Mouse (Mus musculus) myocyte (in vitro differentiated cells): ENCODE measurements around the gene Gm5678. TPM values are rescaled to one million over a fixed set of nuclear protein-coding genes. Genes with fewer than 3 reads are reported as not detected.

ENCODE experiments used
- H3K27me3 ChIP-seq: one replicate; pipeline ENCODE4 v1.6.1; 2011; ENCODE audit not compliant: control insufficient read depth, insufficient read depth, insufficient read length
- H3K36me3 ChIP-seq: one replicate; pipeline ENCODE4 v1.6.1; 2011; ENCODE audit not compliant: control insufficient read depth, insufficient read depth
- H3K4me2 ChIP-seq: one replicate; pipeline ENCODE4 v1.6.1; 2011; ENCODE audit warnings: low read depth, control low read depth
- H3K4me3 ChIP-seq: one replicate; pipeline ENCODE4 v1.5.1; 2011; ENCODE audit warnings: mild to moderate bottlenecking, control low read depth, moderate library complexity
- H3K79me2 ChIP-seq: one replicate; pipeline ENCODE4 v1.6.1; 2011; ENCODE audit not compliant: control insufficient read depth, insufficient read depth
- H3ac ChIP-seq: one replicate; pipeline ENCODE4 v1.6.1; 2011; ENCODE audit not compliant: control insufficient read depth, insufficient read length
- CEBPB ChIP-seq: IDR thresholded peaks from 2 replicates; pipeline ENCODE4 v1.6.1; 2011; ENCODE audit warnings: mild to moderate bottlenecking, moderate library complexity; ENCODE audit not compliant: poor library complexity, insufficient read depth, severe bottlenecking
- E2F4 ChIP-seq: IDR thresholded peaks from one replicate; pipeline ENCODE4 v1.6.1; 2011; ENCODE audit warnings: mild to moderate bottlenecking, control low read depth, moderate library complexity; ENCODE audit not compliant: insufficient read depth
- MAX ChIP-seq: IDR thresholded peaks from one replicate; pipeline ENCODE4 v1.6.1; 2011; ENCODE audit warnings: low read depth, mild to moderate bottlenecking, control low read depth
- MYOD1 ChIP-seq, 3 experiments: IDR thresholded peaks; one replicate each; pipeline ENCODE4 v1.6.1; 2011; ENCODE audit warnings: control low read depth in 2 of 3, low read depth in 2 of 3, mild to moderate bottlenecking in 2 of 3, moderate library complexity in 1 of 3; ENCODE audit not compliant: insufficient read length in 2 of 3, control insufficient read depth in 1 of 3
- MYOG ChIP-seq, 3 experiments: IDR thresholded peaks; one replicate each; pipeline ENCODE4 v1.6.1; 2011; ENCODE audit warnings: control low read depth in 2 of 3, low read depth in 2 of 3, mild to moderate bottlenecking in 2 of 3; ENCODE audit not compliant: insufficient read length in 2 of 3, control insufficient read depth in 1 of 3, insufficient read depth in 1 of 3
- POLR2A ChIP-seq: IDR thresholded peaks from one replicate; pipeline ENCODE4 v1.6.1; 2011; ENCODE audit warnings: low read depth, mild to moderate bottlenecking, control low read depth, moderate library complexity; ENCODE audit not compliant: insufficient read length
- POLR2AphosphoS2 ChIP-seq: IDR thresholded peaks from one replicate; pipeline ENCODE4 v1.6.1; 2011; ENCODE audit warnings: low read depth, control low read depth; ENCODE audit not compliant: insufficient read length
- REST ChIP-seq: IDR thresholded peaks from one replicate; pipeline ENCODE4 v1.6.1; 2011; ENCODE audit warnings: mild to moderate bottlenecking, control low read depth, moderate library complexity; ENCODE audit not compliant: insufficient read depth, insufficient read length
- SRF ChIP-seq: IDR thresholded peaks from one replicate; pipeline ENCODE4 v1.6.1; 2011; ENCODE audit warnings: low read depth; ENCODE audit not compliant: control insufficient read depth, insufficient read length
- TCF12 ChIP-seq: IDR thresholded peaks from one replicate; pipeline ENCODE4 v1.6.1; 2011; ENCODE audit warnings: mild to moderate bottlenecking, control low read depth; ENCODE audit not compliant: poor library complexity, insufficient read depth, severe bottlenecking
- TCF3 ChIP-seq: IDR thresholded peaks from one replicate; pipeline ENCODE4 v1.6.1; 2011; ENCODE audit warnings: low read depth, control low read depth; ENCODE audit not compliant: insufficient read length
- USF1 ChIP-seq: IDR thresholded peaks from one replicate; pipeline ENCODE4 v1.6.1; 2011; ENCODE audit warnings: low read depth, mild to moderate bottlenecking, control low read depth, moderate library complexity
- polyA plus RNA-seq: library from polyadenylated mRNA; unstranded; fragments of >200 nt; fragmentation: generic; extraction: Trizol; gene quantifications from one replicate; pipeline ENCODE4 v1.2.1, GENCODE M21; 2012; ENCODE audit warnings: missing spikeins

Gene Gm5678
- polyA plus RNA-seq, 1 experiment = not detected

DNA sequence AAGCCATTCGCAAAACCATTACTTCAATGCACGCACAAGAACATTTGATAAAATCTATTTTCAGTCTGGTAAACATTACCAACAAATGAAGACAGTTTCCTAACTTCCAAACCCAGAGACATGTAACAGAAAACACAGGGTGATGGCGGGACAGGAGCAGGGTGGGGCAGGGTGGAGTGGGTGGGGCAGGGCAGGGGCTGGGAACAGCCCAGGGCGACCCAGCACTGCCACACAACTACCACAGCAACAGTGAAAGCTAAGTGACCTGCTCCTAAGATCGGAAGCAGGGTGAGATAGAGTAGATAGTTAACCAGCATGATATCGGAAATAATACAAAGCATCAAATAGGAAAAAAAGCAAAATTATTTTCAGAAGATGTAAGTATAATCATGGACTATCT, 28.4 kb upstream of the Gm5678 start:
- H3K4me3 ChIP-seq = no peak overlapping the region
- H3ac ChIP-seq = no peak overlapping the region
- no peaks in the 10 kb centered on the region for H3K79me2 ChIP-seq
- no peak overlapping the region for H3K4me2 ChIP-seq
- TF ChIP-seq CEBPB (no peak), MYOG (IDR thresholded peaks at IDR 0.05; ENCODE audit: control insufficient read depth in 1 of 3, insufficient read depth in 1 of 3, insufficient read length in 2 of 3, low read depth in 2 of 3) (no peak), USF1 (no peak), TCF12 (no peak), REST (no peak), MAX (no peak), SRF (no peak), E2F4 (no peak), TCF3 (no peak), MYOD1 (IDR thresholded peaks at IDR 0.05; ENCODE audit: control insufficient read depth in 1 of 3, insufficient read length in 2 of 3, low read depth in 2 of 3) (no peak), POLR2A (no peak), POLR2AphosphoS2 (no peak)
- no peaks in the 10 kb centered on the region for H3K27me3 ChIP-seq
- H3K36me3 ChIP-seq = no peaks in the 10 kb centered on the region

DNA sequence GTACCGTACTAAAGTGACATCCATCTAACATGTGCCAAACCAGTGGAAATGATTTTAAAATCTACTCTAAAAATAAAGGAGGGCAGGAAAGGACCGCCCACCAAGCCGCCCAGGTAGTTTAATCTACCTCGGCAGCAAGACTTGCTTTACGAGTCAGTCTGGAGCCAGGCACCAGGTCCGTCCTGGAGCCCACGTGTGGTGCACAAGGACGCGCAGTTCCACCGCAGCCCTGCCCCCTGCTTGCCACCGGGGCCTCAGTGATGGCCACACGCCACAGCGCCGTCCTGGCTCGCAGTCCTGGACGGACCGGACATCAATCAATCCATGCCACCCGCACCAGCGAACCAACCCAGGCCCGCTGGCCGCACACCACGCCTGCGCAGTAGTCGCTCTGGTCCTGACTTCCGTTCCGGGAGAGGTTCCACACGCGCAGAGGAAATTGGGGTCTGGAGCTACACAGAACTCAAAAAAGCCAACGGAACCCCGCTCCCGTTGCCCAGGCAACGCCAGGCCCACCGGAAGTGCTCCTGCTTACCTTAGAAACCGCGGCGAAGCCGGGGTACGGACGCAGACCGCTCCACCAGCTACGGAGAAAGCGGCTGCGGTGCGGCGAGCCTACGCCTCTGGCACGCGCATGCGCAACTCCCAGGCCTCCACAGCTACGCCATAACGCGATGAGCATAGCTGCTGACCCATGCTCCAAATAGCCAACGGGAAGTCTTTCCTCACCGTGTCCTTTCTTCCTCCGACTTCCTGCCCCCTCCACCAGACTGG, 24.3 kb upstream of the Gm5678 start, which contains the start of gene Setd4:
Gene Setd4, minus strand, starts transcription at position 625 of the 774 bp plus-strand sequence.
- Histone ChIP-seq H3ac (peak within 1 kb of the TSS; percentile 72), H3K4me3 (peak within 1 kb of the TSS; percentile 51), H3K4me2 (peak within 1 kb of the TSS; percentile 82), H3K27me3 (no peaks in the 10 kb centered on the region), H3K79me2 (no peaks in the 10 kb centered on the region), H3K36me3 (no peaks in the 10 kb centered on the region)
- no peak for TF ChIP-seq CEBPB
- TF ChIP-seq MYOD1 (IDR thresholded peaks at IDR 0.05; ENCODE audit: control insufficient read depth in 1 of 3, insufficient read length in 2 of 3, low read depth in 2 of 3) = peak in 1 of 3 experiments; percentile 43
- peak; percentile 74 for TF ChIP-seq POLR2A
- no peak for TF ChIP-seq REST
- TF ChIP-seq POLR2AphosphoS2 = peak; percentile 69
- TF ChIP-seq TCF3 = no peak

DNA sequence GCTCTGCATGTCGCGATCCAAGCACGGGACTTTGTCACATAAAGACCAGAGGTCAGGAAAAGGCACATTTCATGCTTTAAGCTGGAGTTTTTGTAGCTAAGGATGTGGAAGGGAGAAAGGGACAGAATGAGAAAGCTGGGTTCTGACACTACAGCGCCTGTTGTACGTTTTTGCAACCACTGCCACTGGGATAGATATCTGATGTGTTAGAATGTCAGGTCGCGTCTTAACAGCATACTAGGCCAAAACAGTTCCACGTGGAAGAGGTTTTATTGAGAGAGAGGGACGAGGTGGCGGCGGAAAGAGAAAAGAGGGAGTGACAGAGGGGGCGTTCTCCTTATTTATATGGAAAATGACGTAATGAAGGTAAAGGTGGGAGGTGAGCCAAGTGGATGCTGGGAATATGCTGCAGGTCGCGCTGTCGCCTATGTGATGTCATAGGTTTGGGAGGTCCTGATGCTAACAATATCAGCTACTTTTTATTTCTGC, 23.4 kb upstream of the Gm5678 start:
- H3K27me3 ChIP-seq = no peaks in the 10 kb centered on the region
- peak overlapping the region; percentile 51 for H3K4me3 ChIP-seq
- no peak for TF ChIP-seq E2F4
- no peak for TF ChIP-seq MYOD1 (IDR thresholded peaks at IDR 0.05; ENCODE audit: control insufficient read depth in 1 of 3, insufficient read length in 2 of 3, low read depth in 2 of 3)
- TF ChIP-seq USF1 = no peak
- TF ChIP-seq POLR2AphosphoS2 = no peak
- TF ChIP-seq TCF3 = no peak
- peak overlapping the region; percentile 82 for H3K4me2 ChIP-seq
- H3ac ChIP-seq = peak overlapping the region; percentile 72
- H3K36me3 ChIP-seq = no peaks in the 10 kb centered on the region
- H3K79me2 ChIP-seq = no peaks in the 10 kb centered on the region

DNA sequence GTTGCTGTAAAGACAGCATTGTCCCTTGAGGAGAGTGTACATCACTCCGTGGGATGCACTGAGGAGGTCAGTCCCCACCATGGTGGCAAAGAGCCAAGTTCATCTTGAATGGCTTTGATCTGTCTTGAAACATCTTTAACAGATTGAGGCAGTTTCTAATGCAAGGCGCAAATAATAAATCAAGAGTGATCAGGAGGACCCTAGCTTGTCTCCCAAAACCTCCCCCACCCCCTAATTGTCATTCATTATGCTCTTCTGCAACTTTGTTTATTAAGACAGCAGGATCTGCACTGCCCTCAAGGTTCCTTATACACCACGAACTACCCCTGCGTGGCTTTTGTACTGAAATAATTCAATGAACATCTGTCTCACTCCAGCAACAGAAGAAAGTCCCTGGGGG, 22.3 kb upstream of the Gm5678 start, which contains the start of gene Cbr1:
Gene Cbr1, plus strand, starts transcription at position 301 of the 400 bp plus-strand sequence.
- no peaks in the 10 kb centered on the region for H3K79me2 ChIP-seq
- no peak within 1 kb of the TSS for H3K4me2 ChIP-seq
- TF ChIP-seq E2F4 (no peak), SRF (no peak), MYOD1 (IDR thresholded peaks at IDR 0.05; ENCODE audit: control insufficient read depth in 1 of 3, insufficient read length in 2 of 3, low read depth in 2 of 3) (no peak), MAX (no peak), USF1 (no peak), POLR2AphosphoS2 (no peak), TCF3 (no peak), TCF12 (no peak), MYOG (IDR thresholded peaks at IDR 0.05; ENCODE audit: control insufficient read depth in 1 of 3, insufficient read depth in 1 of 3, insufficient read length in 2 of 3, low read depth in 2 of 3) (no peak), POLR2A (no peak), CEBPB (no peak), REST (no peak)

DNA sequence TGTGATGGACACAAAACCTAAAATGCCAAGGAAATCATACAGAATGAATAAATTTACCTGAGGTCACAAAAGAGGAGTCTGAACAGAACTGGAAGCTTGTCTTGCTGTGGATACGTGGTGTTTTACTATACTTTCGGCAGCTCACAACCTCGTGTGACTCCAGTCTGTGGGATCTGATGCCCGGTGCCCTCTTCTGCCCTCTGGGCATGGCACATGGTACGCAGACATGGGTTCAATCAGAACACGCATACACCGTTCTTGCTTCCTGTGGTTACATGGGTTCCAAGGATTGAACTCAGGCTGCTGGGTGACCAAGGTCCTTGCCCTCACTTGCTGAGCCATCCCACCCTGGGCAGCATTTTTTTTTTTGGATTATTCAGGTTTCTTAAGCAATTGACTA, 21.8 kb upstream of the Gm5678 start:
- no peaks in the 10 kb centered on the region for H3K79me2 ChIP-seq
- TF ChIP-seq POLR2AphosphoS2 (no peak), CEBPB (no peak), TCF12 (no peak), MYOD1 (IDR thresholded peaks at IDR 0.05; ENCODE audit: control insufficient read depth in 1 of 3, insufficient read length in 2 of 3, low read depth in 2 of 3) (no peak), TCF3 (no peak), MAX (no peak)
- H3K4me3 ChIP-seq = no peak overlapping the region
- no peaks in the 10 kb centered on the region for H3K27me3 ChIP-seq
- H3K36me3 ChIP-seq = no peaks in the 10 kb centered on the region
- no peak overlapping the region for H3ac ChIP-seq
- H3K4me2 ChIP-seq = no peak overlapping the region

More for the DNA sequence above, 22.3 kb upstream of the Gm5678 start, which contains the start of gene Cbr1:
- Histone ChIP-seq H3K36me3 (no peaks in the 10 kb centered on the region), H3K4me3 (no peak within 1 kb of the TSS), H3K27me3 (no peaks in the 10 kb centered on the region), H3ac (no peak within 1 kb of the TSS)
